Mouse (Mus musculus) liver, embryonic 15.5 days (tissue): Measurements from ENCODE around the gene Cacna1c. TPM values are rescaled to one million over a fixed set of nuclear protein-coding genes. Genes with fewer than 3 reads are reported as not detected.

ENCODE experiments used
- ATAC-seq: fragments of 200-750 bp; cut with Nextera tagmentation; 2 replicates; pipeline ENCODE4 v1.8.0; 2017; ENCODE audit warnings: moderate number of reproducible peaks, mild to moderate bottlenecking, moderate library complexity; ENCODE audit not compliant: insufficient read depth
- H3K27ac ChIP-seq: fragments of 300-500 bp; sonication (generic); replicated peaks from 2 replicates; pipeline ENCODE4 v1.5.1; 2015; ENCODE audit warnings: mild to moderate bottlenecking, inconsistent platforms
- H3K27me3 ChIP-seq: fragments of 300-500 bp; sonication (generic); 2 replicates; pipeline ENCODE4 v1.6.1; 2015; ENCODE audit warnings: mild to moderate bottlenecking, inconsistent platforms
- H3K36me3 ChIP-seq: fragments of 300-500 bp; sonication (generic); replicated peaks from 2 replicates; pipeline ENCODE4 v1.6.1; 2015; ENCODE audit warnings: moderate library complexity, mild to moderate bottlenecking, inconsistent platforms
- H3K4me1 ChIP-seq: fragments of 300-500 bp; sonication (generic); replicated peaks from 2 replicates; pipeline ENCODE4 v1.6.1; 2015; ENCODE audit warnings: inconsistent platforms
- H3K4me2 ChIP-seq: fragments of 300-500 bp; sonication (generic); 2 replicates; pipeline ENCODE4 v1.6.1; 2015; ENCODE audit warnings: moderate library complexity, mild to moderate bottlenecking, inconsistent platforms
- H3K4me3 ChIP-seq: fragments of 300-500 bp; sonication (generic); replicated peaks from 2 replicates; pipeline ENCODE4 v1.5.1; 2015; ENCODE audit warnings: mild to moderate bottlenecking, inconsistent platforms
- H3K9ac ChIP-seq: fragments of 300-500 bp; sonication (generic); 2 replicates; pipeline ENCODE4 v1.6.1; 2015; ENCODE audit warnings: moderate library complexity, mild to moderate bottlenecking, inconsistent platforms
- H3K9me3 ChIP-seq: fragments of 300-500 bp; sonication (generic); replicated peaks from 2 replicates; pipeline ENCODE4 v1.6.1; 2016; ENCODE audit warnings: inconsistent platforms
- WGBS: fragments of 180-500 bp; shearing (Covaris S2); methylation state at CpG from one replicate; pipeline ENCODE4 v1.1.7; 2015; ENCODE audit warnings: mixed read lengths; ENCODE audit not compliant: insufficient replicate concordance; 5-methylcytosine and 5-hydroxymethylcytosine counted together
- polyA plus RNA-seq: library from polyadenylated mRNA; unstranded; fragments of >200 nt; fragmentation: Nextera tagmentation; extraction: Ambion mirVana; gene quantifications from 2 replicates; pipeline ENCODE4 v1.2.1, GENCODE M21; 2015

The Cacna1c gene
- polyA plus RNA-seq, 1 experiment from 2014 or later, result 0.41 TPM

DNA sequence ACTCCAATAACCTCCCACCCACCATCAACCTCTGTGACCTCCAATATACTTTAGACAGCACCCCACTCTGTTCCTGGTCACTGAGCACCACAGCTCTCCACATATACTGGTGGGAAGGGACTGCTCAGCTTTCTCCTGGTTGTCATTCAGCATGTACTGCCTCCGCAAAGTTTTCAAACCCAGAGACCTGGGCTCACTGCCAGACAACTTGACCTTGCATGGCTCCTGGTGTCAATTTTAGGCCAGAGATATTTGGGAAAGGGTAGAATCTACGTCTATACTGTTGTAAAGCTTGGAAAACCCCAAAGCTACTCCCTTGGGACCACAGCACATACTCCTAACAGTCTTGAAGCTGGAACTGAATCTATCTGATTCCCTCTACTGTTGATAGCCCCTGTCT lies 320.0 kb downstream of the Cacna1c start:
- Histone ChIP-seq H3K36me3 (no peaks in the 10 kb centered on the region), H3K4me3 (no peak overlapping the region), H3K27ac (no peak overlapping the region), H3K9me3 (no peaks in the 10 kb centered on the region), H3K9ac (no peak overlapping the region), H3K27me3 (no peaks in the 10 kb centered on the region), H3K4me2 (no peak overlapping the region), H3K4me1 (no peaks in the 10 kb centered on the region)
- ATAC-seq, result no peak
- 53% methylated on average over 2 of the region's 2 CpGs for WGBS

DNA sequence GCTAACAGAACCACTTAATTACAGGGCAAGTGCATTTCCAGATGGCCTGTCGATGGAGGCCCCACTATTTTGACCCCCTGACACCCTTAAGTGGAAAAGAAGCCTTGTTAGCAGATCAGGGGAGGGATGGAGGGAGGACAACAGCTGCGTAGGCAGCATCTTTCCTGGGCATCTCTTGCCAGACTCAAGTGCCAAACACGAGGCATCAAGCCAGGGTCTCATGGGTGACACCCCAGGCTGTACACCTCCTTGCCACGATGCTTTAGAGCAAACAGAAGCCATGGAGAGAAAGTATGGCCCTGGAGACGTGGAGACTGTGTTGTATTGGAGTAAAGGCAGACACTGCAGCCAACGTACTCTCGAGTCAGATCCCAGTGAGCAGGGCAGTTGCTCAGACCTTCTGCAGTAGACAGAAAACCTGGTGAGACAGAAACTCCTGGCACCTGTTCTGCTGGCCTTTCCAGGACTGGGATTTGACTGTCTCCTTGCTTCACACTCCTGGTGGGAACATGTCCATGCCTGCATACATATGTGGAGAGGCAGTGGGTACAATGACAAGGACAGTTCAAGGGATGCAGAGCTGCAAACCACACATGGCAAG lies 325.9 kb downstream of the Cacna1c start:
- no peak overlapping the region for H3K4me3 ChIP-seq
- no peaks in the 10 kb centered on the region for H3K9me3 ChIP-seq
- no peak overlapping the region for H3K4me2 ChIP-seq
- H3K9ac ChIP-seq, result no peak overlapping the region
- no peak for ATAC-seq
- 39% methylated on average over 7 of the region's 7 CpGs for WGBS
- H3K36me3 ChIP-seq, result no peaks in the 10 kb centered on the region
- no peaks in the 10 kb centered on the region for H3K4me1 ChIP-seq
- H3K27ac ChIP-seq, result no peak overlapping the region
- 0 out of 2 replicates have a peak, but pooled peaks cover 5% of the 10 kb centered on the region for H3K27me3 ChIP-seq

DNA sequence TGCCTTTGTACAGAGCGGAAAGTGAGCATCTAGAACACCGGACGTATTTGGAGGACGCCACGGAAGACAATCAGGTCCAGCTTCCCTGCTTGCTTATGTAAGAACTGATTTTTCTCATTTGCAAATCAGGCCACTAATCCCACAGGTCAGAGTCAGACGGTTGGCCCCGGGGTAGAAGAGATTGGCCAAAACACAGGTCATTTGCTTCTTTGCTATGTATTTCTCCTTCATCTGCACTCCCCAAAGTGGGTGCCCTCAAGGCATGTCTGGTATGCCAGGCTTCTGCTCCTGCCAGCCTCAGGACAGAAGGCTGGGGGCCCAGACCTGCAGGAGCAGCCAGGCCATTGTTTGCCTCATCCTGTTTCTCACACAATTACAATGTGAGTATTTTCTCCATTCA lies 328.8 kb downstream of the Cacna1c start:
- H3K4me1 ChIP-seq, result no peaks in the 10 kb centered on the region
- no peak overlapping the region for H3K4me2 ChIP-seq
- WGBS, result 71% methylated on average over 7 of the region's 7 CpGs
- no peaks in the 10 kb centered on the region for H3K9me3 ChIP-seq
- H3K36me3 ChIP-seq, result no peaks in the 10 kb centered on the region
- H3K27me3 ChIP-seq, result 0 out of 2 replicates have a peak, but pooled peaks cover 5% of the 10 kb centered on the region
- H3K9ac ChIP-seq, result no peak overlapping the region
- H3K27ac ChIP-seq, result no peak overlapping the region
- no peak overlapping the region for H3K4me3 ChIP-seq
- no peak for ATAC-seq

DNA sequence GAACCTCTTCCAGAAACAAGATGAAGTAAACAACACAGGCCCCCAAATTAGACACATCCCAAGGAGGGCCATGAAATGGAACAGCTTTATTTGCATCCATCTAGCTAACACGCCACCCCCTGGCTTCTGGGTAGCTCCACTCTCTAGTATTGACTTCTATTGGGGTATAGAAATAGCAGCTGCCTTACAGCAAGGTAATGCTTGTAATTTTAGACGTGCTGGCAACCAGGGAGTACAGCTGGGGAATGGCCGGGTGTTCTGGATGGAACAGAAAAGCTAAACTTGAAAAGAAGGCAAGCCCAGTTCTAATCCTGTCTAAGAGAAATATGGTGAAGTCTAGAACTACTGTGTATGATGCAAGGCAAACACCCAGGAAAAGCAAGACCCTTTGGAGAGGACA lies 329.3 kb downstream of the Cacna1c start:
- 51% methylated on average over 3 of the region's 3 CpGs for WGBS
- no peak overlapping the region for H3K4me3 ChIP-seq

DNA sequence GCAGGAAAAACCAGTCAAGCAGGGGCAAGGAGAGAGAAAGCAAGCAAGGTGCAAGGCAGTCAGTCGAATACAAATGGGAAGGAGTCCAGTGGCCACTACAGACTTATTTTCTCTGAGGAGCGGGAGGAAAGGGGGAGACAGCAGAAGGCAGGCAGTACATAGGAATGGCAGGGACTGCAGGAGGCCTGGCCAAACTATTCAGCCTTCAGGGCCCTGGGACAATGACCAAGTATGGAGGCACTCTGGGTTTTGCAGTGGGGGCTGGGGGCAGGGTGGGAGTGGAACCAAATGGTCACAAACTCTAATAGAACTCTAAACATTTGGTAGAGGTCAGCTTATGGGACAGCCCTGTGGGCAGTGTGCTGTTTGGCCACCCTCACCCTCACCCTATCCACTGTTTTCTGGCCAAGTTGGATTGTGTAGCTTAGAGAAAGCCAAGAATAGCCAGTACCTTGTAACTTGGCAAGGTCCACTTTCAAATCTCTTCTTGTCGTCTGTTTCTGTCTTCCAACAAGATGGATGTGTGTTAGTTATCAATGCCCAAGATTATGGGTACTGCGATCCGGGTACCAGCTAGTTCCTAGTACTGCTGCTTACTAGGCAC lies 330.3 kb downstream of the Cacna1c start:
- ATAC-seq, result no peak
- H3K9ac ChIP-seq, result no peak overlapping the region
- H3K4me1 ChIP-seq, result no peaks in the 10 kb centered on the region
- 66% methylated on average over 5 of the region's 5 CpGs for whole genome bisulfite sequencing
- H3K4me3 ChIP-seq, result no peak overlapping the region
- 0 out of 2 replicates have a peak, but pooled peaks cover 4% of the 10 kb centered on the region for H3K27me3 ChIP-seq
- no peak overlapping the region for H3K27ac ChIP-seq
- no peaks in the 10 kb centered on the region for H3K36me3 ChIP-seq
- no peak overlapping the region for H3K4me2 ChIP-seq
- no peaks in the 10 kb centered on the region for H3K9me3 ChIP-seq

More for the DNA sequence above, 329.3 kb downstream of the Cacna1c start:
- Histone ChIP-seq H3K9ac (no peak overlapping the region), H3K36me3 (no peaks in the 10 kb centered on the region), H3K27ac (no peak overlapping the region), H3K27me3 (0 out of 2 replicates have a peak, but pooled peaks cover 5% of the 10 kb centered on the region), H3K9me3 (no peaks in the 10 kb centered on the region), H3K4me2 (no peak overlapping the region), H3K4me1 (no peaks in the 10 kb centered on the region)
- ATAC-seq, result no peak

DNA sequence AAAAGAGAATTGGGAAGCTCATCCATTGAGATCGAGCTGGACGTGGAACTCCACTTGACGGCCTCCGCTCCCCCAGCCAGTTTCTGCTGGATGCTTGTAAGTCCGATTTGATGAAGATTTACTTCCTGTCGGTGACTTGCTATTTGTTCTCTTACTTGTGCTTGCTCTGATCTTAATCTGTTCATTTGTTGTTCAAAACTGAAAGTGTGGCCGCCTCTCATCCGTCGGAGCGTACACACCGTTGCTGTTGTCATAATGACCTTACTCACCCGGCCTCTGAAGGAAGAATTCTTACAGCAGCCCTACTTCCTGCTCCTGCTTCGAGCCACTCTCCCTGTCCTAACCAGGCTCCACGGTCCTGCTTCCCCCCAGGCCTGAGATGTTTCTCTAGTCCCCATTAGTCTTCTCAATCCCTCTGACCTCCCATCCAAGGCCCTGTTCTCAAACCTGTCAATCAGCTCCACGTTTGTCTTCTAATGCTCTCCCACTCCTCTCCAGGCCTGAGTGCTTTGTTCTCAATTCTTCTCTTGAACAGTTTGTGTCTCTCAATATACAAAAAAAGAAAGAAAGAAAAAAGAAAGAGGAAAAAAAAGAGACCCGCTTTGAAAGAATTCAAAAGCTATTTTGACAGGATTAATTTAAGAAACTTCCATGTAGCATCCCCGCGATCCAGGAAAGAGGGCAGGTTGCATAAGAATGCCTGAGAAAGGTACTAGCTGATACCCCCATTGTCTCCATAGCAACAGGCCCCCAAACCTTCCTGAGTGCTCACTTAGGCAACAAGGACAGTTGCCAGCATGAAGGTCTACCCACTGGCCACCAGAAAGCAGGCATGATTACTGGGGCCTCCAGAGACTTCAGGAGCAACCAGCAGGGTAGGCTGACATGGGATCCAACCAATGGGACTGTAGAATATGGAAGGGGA lies 331.3 kb downstream of the Cacna1c start:
- WGBS, result 47% methylated on average over 18 of the region's 18 CpGs

DNA sequence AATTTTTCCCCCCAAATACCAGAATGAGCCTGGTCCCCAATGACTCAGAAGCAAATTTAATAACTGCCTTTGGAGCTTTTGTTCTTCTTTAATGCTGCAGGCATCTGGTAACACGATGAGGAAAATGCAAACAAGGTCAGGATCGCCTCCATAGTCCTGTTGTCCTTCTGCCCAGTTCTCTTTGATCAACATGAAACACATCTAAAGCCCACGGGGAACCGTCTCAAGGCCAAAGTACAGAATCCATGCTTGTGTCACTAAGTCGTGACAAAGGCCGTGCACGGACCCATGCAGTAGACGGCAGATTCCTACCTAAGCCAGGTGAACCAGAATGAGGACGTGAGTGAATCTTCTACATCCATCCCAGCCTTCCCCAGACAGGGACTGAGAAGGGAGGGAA lies 333.5 kb downstream of the Cacna1c start:
- H3K4me1 ChIP-seq, result no peaks in the 10 kb centered on the region
- no peaks in the 10 kb centered on the region for H3K36me3 ChIP-seq
- H3K27ac ChIP-seq, result no peak overlapping the region
- H3K4me2 ChIP-seq, result no peak overlapping the region
- H3K4me3 ChIP-seq, result no peak overlapping the region
- H3K27me3 ChIP-seq, result no peaks in the 10 kb centered on the region
- no peak overlapping the region for H3K9ac ChIP-seq
- ATAC-seq, result no peak
- H3K9me3 ChIP-seq, result no peaks in the 10 kb centered on the region
- 73% methylated on average over 9 of the region's 9 CpGs for WGBS

More for the DNA sequence above, 331.3 kb downstream of the Cacna1c start:
- Histone ChIP-seq H3K4me2 (no peak overlapping the region), H3K27ac (no peak overlapping the region), H3K9ac (no peak overlapping the region), H3K36me3 (no peaks in the 10 kb centered on the region), H3K27me3 (no peaks in the 10 kb centered on the region), H3K4me1 (no peaks in the 10 kb centered on the region), H3K4me3 (no peak overlapping the region), H3K9me3 (no peaks in the 10 kb centered on the region)
- ATAC-seq, result no peak

DNA sequence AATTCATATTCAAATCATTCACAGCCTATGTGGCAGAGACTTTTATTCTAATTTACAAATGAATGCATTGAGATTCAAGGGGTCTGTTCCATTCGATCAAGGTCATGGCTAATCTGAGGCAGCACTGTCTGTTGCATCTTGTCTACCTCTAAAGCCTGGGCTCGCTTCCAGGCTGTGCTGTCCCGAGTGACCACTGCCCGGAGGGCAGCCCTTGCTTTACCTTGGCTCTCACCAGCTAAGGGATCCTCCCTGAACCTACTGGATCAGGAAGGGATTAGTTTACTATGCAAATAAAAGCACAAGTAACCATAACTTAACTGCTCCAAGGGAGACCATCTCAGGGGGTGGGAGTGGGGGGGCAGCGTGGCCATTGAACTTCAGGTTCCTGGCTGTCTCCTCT lies 334.1 kb downstream of the Cacna1c start:
- Histone ChIP-seq H3K4me2 (no peak overlapping the region), H3K27ac (no peak overlapping the region), H3K9me3 (no peaks in the 10 kb centered on the region), H3K36me3 (no peaks in the 10 kb centered on the region), H3K9ac (no peak overlapping the region), H3K4me3 (no peak overlapping the region), H3K27me3 (no peaks in the 10 kb centered on the region), H3K4me1 (no peaks in the 10 kb centered on the region)
- 71% methylated on average over 5 of the region's 5 CpGs for WGBS
- no peak for ATAC-seq

DNA sequence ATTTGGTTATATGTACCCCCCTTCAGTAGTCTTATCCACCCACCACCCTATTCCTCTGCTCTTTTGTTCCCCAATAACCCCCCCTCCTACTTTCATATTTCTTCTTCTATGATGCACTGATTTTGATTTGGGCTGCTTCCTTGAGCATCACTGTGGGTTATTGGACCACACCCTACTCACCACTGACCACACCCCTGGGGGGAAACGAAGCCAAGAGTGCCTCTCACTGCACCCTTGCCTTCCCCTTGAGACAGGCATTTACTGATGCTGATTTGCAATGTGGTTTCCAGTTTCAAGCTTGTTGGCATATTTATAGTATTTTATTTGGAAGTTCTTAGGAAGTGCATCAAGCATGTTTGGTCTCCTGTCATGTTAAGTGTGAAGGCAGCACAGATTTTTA lies 337.8 kb downstream of the Cacna1c start:
- no peaks in the 10 kb centered on the region for H3K4me1 ChIP-seq
- H3K36me3 ChIP-seq, result no peaks in the 10 kb centered on the region
- H3K9ac ChIP-seq, result no peak overlapping the region
- no peak for ATAC-seq
- H3K9me3 ChIP-seq, result no peaks in the 10 kb centered on the region
- no peak overlapping the region for H3K4me3 ChIP-seq
- 19% methylated on average over 1 of the region's 1 CpGs for WGBS
- no peak overlapping the region for H3K27ac ChIP-seq
- H3K4me2 ChIP-seq, result no peak overlapping the region
- H3K27me3 ChIP-seq, result no peaks in the 10 kb centered on the region

DNA sequence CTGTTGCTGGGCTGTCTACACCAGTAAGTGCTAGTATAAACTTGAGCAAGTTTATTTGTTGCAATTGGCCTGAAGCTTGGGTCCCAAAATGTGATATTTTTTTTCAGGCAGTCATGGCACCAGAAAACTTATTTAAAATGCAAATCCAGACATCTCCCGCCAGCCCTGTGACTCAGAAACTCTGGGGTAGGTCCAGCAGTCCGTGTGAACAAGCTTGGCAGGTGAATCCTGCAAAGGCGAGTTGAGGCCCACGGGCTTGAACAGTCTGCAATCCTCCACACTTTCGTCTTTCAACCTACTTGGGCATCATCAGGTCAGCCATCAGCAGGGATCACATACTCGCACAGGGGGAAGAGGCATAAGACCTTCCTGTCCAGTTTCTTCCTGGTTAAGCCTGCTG lies 344.1 kb downstream of the Cacna1c start:
- no peak overlapping the region for H3K27ac ChIP-seq
- no peak overlapping the region for H3K4me3 ChIP-seq
- no peaks in the 10 kb centered on the region for H3K27me3 ChIP-seq
- H3K4me2 ChIP-seq, result no peak overlapping the region
- ATAC-seq, result no peak
- H3K9ac ChIP-seq, result no peak overlapping the region
- H3K4me1 ChIP-seq, result no peaks in the 10 kb centered on the region; the same call in 1 of the 2 replicates
- no peaks in the 10 kb centered on the region for H3K36me3 ChIP-seq
- H3K9me3 ChIP-seq, result no peaks in the 10 kb centered on the region
- 60% methylated on average over 6 of the region's 6 CpGs for WGBS

DNA sequence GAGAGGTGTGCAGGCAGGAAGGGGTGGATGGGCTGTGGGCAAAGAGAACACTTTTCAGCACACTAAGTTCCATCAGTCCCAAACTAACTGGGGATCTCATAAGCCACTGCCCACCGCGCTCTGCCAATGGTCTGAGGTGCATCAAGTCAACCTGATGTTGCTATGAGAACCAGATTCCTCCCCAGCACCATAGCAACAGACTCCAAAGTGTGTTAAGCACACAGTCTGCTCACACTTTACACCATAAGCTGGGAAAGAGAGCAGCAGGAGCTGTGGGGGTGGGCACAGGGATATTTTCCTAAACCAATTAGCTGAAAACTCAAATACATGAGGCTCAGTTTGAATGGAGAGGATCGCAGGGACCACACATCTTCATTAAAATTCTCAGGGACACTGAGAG lies 345.1 kb downstream of the Cacna1c start:
- H3K4me1 ChIP-seq, result peaks cover 2% of the 10 kb centered on the region
- WGBS, result 83% methylated on average over 3 of the region's 3 CpGs
- H3K4me2 ChIP-seq, result no peak overlapping the region
- no peaks in the 10 kb centered on the region for H3K9me3 ChIP-seq
- ATAC-seq, result no peak
- no peak overlapping the region for H3K9ac ChIP-seq
- H3K36me3 ChIP-seq, result no peaks in the 10 kb centered on the region
- no peak overlapping the region for H3K4me3 ChIP-seq
- no peaks in the 10 kb centered on the region for H3K27me3 ChIP-seq
- no peak overlapping the region for H3K27ac ChIP-seq
